Mouse (Mus musculus): ENCODE measurements around the gene Arxes2.
A peak's percentile ranks its signal among the peaks of the same experiment; 100 is the strongest.
"Not testable (repeated sequence)": the region's sequence is repeated elsewhere in the genome, so short reads cannot be mapped to it uniquely, and the experiment has no call there.

Arxes2 gene

GRCm38 (mm10) chrX:135993664-135994119 is at the start of gene Arxes2:
Arxes2 (plus strand) TSS chrX:135993824.
- DNase-seq (ENCODE audit: low spot score in 2 of 2): peak in 1 of 2 experiments; percentile 16

GRCm38 (mm10) chrX:135948699-135949437 is 44.8 kb upstream of the Arxes2 start:
- no peak for DNase-seq (ENCODE audit: low spot score in 2 of 2)

- DNase-seq (ENCODE audit: low spot score in 2 of 2): no peak
Observed at GRCm38 (mm10) chrX:135956988-135957690, 36.5 kb upstream of the Arxes2 start.

- no peak for DNase-seq (ENCODE audit: low spot score in 2 of 2)
Observed at GRCm38 (mm10) chrX:135957691-135958081, 35.9 kb upstream of the Arxes2 start.

- DNase-seq (ENCODE audit: low spot score in 2 of 2): no peak
Observed at GRCm38 (mm10) chrX:135958589-135959225, 34.9 kb upstream of the Arxes2 start.

GRCm38 (mm10) chrX:135959536-135959935 is 34.1 kb upstream of the Arxes2 start:
- no peak for DNase-seq (ENCODE audit: low spot score in 2 of 2)

GRCm38 (mm10) chrX:135962342-135962741 is 31.3 kb upstream of the Arxes2 start:
- DNase-seq (ENCODE audit: low spot score in 2 of 2): no peak

GRCm38 (mm10) chrX:135963130-135963529 is 30.5 kb upstream of the Arxes2 start:
- DNase-seq (ENCODE audit: low spot score in 2 of 2): no peak

- DNase-seq (ENCODE audit: low spot score in 2 of 2): peak in 1 of 2 experiments; percentile 61
Observed at GRCm38 (mm10) chrX:135963629-135964028, 30.0 kb upstream of the Arxes2 start.

- no peak for DNase-seq (ENCODE audit: low spot score in 2 of 2)
Observed at GRCm38 (mm10) chrX:135973597-135974423, 19.8 kb upstream of the Arxes2 start.

GRCm38 (mm10) chrX:135974424-135975225 is 19.0 kb upstream of the Arxes2 start:
- DNase-seq (ENCODE audit: low spot score in 2 of 2): no peak

- DNase-seq (ENCODE audit: low spot score in 2 of 2): peak; percentile 91 to 93
Observed at GRCm38 (mm10) chrX:135975226-135975552, 18.4 kb upstream of the Arxes2 start.

- DNase-seq (ENCODE audit: low spot score in 2 of 2): peak; percentile 27 to 30
Observed at GRCm38 (mm10) chrX:135984539-135985260, 8.9 kb upstream of the Arxes2 start.

- no peak for DNase-seq (ENCODE audit: low spot score in 2 of 2)
Observed at GRCm38 (mm10) chrX:135986267-135986666, 7.4 kb upstream of the Arxes2 start.

GRCm38 (mm10) chrX:135990661-135991060 is 3.0 kb upstream of the Arxes2 start:
- no peak for DNase-seq (ENCODE audit: low spot score in 2 of 2)

- DNase-seq (ENCODE audit: low spot score in 2 of 2): not testable (repeated sequence)
Observed at GRCm38 (mm10) chrX:135993192-135993594, 431 bp upstream of the Arxes2 start.

- DNase-seq (ENCODE audit: low spot score in 2 of 2): no peak
Observed at GRCm38 (mm10) chrX:136007199-136007843, 13.7 kb downstream of the Arxes2 start.

- no peak for DNase-seq (ENCODE audit: low spot score in 2 of 2)
Observed at GRCm38 (mm10) chrX:136014392-136014791, 20.8 kb downstream of the Arxes2 start.

GRCm38 (mm10) chrX:136030331-136030730 is 36.7 kb downstream of the Arxes2 start:
- no peak for DNase-seq (ENCODE audit: low spot score in 2 of 2)
